Mouse (Mus musculus) heart, adult 9 months (tissue): ENCODE measurements around the gene Cbx2.

Experiments
- DNase-seq, 2 experiments: peaks; one replicate each; pipeline ENCODE4 v3.0.0; 2022; ENCODE audit warnings: low spot score in 2 of 2

The Cbx2 gene

DNA sequence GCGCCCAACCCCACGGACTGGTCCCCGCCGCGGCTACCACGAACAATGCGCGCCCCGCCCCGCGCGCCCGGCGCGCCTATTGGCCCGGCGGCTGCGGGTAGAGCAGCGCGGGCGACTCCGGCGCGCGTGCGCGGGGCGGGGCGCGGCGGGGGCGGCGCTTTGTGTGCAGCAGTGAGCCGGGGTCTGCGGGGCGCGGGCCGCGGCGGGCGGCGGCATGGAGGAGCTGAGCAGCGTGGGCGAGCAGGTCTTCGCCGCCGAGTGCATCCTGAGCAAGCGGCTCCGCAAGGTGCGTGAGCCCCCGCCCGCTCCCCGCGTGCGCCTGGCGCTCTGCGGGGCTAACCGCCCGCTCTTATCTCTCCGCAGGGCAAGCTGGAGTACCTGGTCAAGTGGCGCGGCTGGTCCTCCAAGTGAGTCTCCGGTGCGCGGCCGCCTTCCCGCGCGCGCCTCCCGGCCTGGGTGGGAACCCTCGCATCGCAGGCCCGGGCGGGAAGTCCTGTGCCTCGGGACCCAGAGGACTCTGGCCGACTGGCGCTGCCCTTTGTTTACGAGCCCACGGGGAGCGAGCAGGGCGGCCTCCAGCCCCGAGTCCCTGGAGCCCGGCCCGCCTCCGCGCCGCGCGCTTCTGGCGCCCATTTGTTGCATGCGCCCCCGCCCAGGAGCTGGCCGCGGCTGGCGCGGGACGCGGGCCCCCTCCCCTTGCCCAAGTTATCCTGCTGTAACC is at the start of gene Cbx2:
Cbx2 (plus strand) TSS at position 68 of the 721 bp plus-strand sequence.
- peak; percentile 83 to 85 for DNase-seq

DNA sequence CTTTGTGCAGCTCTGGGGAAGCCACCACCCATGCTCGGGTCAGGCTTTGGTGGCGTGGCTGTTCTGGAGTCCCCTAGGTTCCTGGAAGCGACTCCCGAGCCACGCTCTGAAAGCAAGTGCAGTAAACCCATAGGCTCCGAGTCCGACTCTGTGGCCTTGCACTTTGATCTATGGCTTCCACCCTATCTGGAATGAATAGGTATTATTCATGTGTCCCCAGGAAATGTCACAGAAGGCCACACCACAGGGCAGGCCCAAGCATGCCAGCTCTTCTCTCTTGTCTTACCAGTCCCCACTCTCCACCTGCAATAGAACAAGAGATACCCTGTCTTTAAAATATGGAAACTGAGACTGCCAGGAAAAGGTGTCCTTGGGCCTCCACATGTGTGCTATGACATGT is 48.4 kb upstream of the Cbx2 start:
- DNase-seq, result no peak

DNA sequence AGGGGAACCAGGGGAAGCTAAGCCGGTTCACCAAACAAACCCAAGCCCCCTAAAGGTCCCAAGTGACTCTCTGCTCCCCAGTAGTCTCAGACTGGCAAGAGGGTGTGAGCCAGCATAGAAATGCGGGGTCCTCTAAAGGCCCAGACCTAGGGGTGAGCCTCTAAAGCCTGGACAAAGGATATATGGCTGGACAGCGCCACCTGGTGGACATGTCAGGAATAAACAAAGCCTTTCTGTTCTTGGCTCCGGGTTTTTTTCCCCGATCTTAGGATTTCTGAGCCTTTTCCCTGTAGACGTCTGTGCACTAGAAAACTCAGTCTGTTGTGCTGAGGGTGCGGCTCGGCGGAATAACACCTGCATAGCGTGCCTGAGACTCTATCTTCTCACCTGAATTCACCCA is 47.3 kb upstream of the Cbx2 start:
- peak in 1 of 2 experiments; percentile 33 for DNase-seq

- no peak for DNase-seq
These were observed 46.8 kb upstream of the Cbx2 start for GRCm38 (mm10) chr11:118975917-118976316.

DNA sequence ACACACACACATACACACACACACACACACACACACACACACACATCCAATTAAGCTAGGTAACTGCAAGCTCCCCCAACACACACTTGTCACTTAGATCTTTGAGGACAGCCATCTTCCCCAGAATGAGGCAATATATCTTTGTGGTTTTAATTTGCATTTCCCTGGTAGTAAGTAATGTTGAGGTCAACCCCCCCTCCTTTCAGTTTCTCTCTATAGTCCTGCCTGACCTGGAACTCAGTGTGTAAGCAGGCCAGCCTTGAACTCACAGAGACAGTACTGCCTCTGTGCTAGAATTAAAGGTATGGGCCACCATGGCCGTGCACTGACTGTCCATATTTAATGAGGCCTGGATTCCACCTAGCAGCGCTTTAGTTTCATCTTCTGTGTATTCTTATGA is 42.4 kb upstream of the Cbx2 start:
- DNase-seq, result no peak

DNA sequence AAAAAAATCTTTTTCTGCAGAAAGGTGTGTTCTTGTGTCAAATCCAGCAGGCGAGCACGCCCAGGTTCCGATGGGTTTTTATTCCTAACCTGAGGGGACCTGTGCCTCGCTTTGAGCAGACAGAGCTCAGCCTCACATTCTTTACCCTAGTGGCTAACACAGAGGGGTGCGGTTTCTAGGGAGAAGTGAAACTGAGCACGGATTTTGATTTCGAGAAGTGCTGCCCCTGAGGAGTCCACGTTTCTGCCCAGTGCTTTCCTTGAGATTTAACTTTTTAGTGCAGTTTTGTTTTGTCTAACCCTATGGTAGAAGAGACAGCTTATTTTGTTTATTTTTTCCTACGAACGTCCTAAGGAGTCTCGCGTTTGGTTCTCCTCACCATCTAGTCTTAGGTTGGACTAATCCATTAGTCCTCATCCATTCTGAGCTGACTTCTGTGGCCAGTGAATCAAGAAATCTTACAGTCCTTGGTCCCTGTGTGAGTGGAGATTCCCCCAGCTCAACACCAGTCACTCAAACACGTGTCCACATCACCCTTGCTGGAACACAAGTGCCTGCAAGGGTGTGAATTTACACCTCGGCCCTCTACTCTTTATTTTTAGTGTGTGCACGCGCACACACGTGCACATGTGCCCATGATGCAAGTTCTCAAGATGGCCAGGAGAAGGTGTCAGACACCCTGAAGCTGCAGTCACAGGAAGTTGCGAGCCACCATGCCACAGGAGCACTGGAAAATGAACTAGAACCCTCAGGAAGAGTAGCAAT is 41.6 kb upstream of the Cbx2 start:
- no peak for DNase-seq

- DNase-seq, result no peak
These were observed 40.1 kb upstream of the Cbx2 start for GRCm38 (mm10) chr11:118982593-118983113.

GRCm38 (mm10) chr11:118985571-118985970 is 37.2 kb upstream of the Cbx2 start:
- DNase-seq, result no peak

DNA sequence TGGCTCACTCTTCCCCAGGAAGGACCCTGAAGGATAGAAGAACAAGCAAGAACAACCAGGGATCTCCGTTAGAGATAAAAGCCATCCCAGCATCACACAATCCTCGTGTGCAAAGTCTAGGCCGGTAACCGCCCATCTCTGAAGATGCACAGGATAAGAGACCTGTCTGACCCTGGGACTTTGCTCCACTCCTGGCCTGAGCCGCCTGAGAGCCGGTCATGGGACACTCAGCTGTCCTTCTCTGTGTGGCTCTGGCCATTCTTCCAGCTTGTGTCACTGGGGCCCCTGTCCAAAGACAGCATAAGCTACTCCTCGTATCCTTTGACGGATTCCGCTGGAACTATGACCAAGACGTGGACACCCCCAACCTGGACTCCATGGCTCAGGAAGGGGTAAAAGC is 34.8 kb upstream of the Cbx2 start, which contains the start of gene Enpp7:
Enpp7 (plus strand) TSS at position 190 of the 400 bp plus-strand sequence.
- no peak for DNase-seq

GRCm38 (mm10) chr11:118992781-118993180 is 30.0 kb upstream of the Cbx2 start:
- DNase-seq, result no peak

- DNase-seq, result no peak
These were observed 27.3 kb upstream of the Cbx2 start for GRCm38 (mm10) chr11:118995448-118995847.

DNA sequence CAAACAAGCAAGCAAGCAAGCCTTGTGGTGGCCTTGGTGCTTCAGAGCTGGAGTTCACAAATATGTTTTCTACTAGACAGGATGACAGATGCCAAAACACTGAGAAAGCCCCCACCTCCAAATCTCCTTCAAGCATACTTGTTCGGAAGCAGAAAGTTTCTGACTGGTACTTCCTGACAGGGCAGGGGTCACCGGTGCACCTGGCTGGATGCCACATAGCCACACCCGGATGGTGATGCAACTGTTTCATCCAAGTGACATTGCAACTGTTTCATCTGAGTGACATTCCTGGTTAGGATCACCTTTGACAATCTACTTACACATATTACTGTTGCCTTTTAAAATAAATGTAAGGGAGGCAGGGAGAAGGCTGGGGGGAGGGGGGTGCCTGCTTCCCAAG is 25.6 kb upstream of the Cbx2 start:
- DNase-seq, result no peak

GRCm38 (mm10) chr11:118998540-118999265 is 24.1 kb upstream of the Cbx2 start:
- peak; percentile 36 to 52 for DNase-seq

DNA sequence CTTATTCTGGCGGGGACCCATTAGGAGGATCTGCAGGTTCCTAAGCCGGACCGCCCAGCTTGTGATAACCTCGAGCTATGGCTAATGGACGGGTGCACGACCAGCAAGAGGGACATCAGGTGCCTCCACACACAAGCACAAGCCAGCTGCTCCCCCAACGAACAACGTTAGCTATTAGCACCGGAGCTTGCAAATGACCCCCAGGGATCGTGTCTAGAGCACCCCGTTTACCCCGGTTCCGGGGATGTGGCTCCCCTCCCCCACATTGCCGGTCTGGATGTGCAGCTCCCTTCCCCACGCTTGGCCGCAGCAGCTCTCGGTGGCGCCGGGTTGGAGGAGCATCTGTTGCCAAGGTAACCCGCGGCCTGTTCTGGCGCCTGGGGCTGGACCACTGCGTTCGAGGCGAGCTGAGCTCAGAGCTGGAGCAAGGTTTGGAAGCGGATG is 23.4 kb upstream of the Cbx2 start:
- DNase-seq, result no peak

GRCm38 (mm10) chr11:119000877-119001276 is 21.9 kb upstream of the Cbx2 start:
- no peak for DNase-seq

DNA sequence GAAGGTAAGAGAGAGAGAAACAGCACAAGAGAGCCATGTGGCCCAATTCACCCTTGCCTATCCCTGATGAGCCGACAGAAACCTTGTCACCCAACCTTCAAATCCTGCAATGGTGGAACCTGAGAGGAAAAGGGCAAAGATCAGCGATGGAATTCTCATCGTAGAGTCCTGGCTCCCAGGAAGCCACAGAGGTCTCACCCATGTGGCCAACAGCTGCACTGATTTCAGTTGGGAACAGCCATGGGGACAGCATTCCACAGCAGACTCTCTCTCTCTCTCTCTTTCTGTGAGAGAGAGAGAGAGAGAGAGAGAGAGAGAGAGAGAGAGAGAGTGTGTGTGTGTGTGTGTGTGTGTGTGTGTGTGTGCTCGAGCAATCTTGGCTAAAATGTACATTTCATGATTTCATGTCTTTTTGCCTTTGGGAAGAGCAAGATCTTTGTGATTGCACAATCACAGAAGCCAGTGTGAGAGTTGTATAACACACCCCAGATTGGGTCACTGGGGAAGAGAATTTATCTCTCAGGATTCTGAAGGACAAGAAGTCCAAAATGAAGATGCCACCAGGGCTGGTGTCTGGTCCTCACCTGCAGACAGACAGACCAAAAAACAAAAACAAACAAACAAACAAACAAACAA is 21.2 kb upstream of the Cbx2 start:
- no peak for DNase-seq

GRCm38 (mm10) chr11:119005547-119006275 is 17.1 kb upstream of the Cbx2 start:
- DNase-seq, result no peak

DNA sequence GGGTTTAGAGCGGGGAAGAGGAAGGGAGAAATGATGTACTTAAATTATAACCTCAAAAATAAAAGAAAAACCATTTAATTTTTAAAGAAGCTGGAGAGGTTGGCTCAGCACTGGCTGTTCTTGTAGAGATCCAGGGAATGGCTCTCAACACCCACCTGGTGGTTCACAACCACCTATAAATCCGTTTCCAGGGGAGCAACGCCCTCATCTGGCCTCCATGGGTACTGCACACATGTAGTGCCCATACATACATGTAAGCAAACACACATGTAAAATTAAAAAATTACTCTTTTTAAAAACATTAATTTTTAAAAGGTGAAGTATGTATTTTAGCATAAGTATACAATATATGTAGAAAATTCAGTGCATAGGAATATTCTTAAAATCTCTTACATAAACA is 16.3 kb upstream of the Cbx2 start:
- DNase-seq, result no peak

DNA sequence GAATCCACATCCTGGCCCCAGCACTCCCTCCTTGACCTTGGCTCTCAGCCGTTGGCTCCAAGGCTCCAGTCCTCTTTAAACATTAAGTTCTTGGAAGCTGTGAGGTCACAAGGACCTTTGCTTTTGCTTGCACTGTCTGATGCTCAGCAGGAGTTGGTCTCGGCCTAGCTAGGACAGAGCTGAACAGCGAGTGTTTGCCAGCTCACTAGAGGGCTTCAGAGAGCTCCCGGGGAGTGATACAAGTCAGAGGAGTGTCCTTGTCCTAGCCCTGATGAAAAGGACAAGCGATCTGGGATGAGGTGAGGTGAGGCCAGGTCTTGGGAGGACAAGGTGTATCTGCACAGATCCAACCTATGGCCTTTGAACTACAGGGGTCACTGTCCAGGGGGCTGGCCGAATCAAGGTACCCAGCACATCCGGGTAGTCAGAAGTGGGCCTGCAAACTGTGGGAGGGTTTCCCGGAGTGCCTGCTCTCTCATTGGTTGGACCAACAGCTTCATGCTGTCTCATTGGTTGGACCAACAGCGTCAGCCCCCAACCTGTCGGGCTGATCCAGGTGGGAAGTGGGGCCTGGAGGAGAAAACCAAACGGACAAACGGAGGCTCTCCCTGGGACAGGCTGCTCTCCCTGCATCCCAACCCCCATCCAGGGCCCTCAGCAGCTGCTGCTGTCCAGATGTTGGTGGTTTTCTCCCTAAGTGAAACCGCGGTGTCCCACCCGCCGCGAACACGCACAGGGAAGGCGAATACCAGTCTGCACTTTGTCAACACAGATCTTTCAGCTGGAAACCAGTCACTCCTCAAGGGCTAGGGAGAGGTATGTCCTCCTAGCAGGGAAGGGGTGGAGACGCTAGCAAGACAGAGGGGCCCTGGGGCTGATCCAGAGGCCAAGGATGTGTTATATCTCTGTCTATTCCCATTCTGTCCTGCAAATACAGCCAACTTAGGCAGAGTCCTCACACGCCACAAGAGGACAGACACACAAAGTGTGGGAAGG is 15.0 kb upstream of the Cbx2 start:
- no peak for DNase-seq

DNA sequence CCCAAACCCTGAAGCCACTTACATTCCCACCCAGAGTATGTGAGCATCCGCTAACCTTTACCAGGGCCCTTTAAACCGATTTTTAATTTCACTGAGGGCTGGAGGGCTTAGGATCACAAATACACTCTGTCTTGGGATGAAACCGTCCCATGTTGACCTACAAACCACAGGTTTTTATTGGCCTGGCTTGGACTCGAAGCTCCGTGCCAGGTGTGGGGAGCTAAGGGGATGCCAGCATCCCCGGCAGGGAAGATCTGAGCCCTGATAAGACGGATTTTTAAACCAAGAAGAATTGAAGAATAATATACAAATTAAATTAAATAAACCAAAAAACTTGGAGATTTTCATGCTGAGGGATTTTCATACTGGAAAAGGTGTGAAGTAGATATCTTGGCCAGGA is 8.3 kb upstream of the Cbx2 start:
- no peak for DNase-seq
